Mouse (Mus musculus): ENCODE results near the gene Bcl3.

Bcl3 gene

DNA sequence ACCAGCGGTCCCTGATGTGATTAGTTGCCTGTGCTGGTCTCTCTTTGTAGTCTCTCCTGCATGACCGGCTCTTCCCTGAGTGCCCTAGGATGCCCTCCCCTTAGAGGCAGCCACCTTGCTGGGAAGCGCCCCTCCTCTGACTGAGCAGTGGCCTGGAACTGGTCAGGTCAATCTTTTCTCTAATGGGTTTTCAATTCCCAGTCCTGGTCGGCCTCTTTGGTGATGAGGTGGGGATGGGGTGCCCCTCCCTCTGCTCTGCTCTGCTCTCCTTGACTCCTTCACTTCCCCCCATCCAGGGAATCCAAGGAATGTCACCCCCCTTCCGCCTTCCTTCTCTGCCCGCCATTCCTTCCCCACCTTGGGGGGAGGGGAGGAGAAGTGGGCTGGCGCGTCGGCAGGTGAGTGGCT lies 51.6 kb downstream of the Bcl3 start, which contains the start of gene Bcam:
TSS of gene Bcam (minus strand) at position 33 of the 408 bp plus-strand sequence.
- in situ Hi-C loops (cut with MboI, MseI) = no loop called here

DNA sequence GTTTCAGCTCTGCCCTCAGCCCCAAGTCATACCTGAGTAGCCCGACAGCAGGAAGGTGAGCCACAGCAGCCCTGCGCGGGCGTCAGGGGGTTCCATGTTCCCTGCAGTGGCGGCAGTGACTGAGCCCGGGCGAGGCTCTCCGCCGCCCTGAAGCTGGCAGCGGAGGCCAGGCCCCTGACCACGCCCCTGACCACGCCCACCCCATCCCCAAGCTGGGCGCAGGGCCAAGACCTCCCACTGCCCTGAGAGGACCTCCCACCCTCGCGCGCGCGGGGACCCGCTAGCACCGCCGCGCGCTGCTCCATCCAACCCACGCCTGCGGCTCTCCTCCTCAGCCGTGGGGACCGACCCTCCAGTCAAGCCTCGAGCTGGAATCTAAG lies 52.2 kb downstream of the Bcl3 start:
- in situ Hi-C loops (cut with MboI, MseI) = no loop called here

DNA sequence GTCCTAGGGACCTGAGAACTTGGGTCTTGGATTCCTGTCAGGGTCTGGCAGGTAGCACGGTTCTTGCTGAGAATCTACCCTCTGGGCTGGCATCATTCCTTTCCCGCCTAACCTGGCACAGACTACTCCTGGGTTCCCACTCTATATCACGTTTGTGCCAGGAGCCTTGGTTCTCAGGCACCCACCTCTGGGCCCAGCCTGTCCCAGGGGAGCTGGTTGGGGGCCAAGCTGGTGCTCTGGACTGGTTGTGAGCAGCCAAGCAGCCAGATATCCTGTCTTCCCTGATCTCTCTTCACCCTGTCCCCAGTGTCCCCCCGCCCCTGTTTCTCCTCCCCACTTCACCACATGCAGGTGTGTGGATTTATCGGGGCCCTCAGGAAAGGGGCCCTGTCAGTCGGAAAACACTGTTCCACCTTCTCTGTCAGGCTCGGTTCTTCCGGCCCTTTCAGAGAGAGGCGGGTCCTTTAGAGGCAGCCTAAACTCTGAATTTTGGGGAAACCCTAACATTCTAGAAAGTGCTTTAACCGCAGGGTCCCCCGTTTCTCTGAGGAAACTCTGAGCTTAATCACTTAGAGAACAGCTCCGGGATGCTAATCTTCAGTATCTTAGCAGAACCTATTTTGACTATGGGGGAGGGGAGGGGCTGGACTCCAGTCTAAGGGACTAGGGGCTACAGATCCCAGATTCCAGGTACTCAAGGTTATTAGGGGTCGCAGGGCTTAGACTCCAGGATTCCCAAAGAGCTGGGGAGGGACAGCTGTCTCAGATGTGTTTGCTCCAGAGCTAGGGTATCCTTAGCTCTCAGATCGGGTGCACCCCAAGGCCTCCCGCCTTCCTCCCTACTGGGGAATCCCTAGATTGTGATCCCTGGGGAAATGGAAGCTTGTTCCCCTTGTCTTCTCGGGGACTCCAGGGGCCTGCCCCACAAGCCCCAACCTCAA lies 52.9 kb downstream of the Bcl3 start:
- in situ Hi-C loops (cut with MboI, MseI) = no loop called here

GRCm38 (mm10) chr7:19769001-19769400 lies 53.6 kb downstream of the Bcl3 start:
- in situ Hi-C loops (cut with MboI, MseI) = no loop called here

GRCm38 (mm10) chr7:19768251-19768650 lies 54.3 kb downstream of the Bcl3 start:
- in situ Hi-C loops (cut with MboI, MseI) = no loop called here

GRCm38 (mm10) chr7:19764581-19764980 lies 58.0 kb downstream of the Bcl3 start:
- in situ Hi-C loops (cut with MboI, MseI) = no loop called here

DNA sequence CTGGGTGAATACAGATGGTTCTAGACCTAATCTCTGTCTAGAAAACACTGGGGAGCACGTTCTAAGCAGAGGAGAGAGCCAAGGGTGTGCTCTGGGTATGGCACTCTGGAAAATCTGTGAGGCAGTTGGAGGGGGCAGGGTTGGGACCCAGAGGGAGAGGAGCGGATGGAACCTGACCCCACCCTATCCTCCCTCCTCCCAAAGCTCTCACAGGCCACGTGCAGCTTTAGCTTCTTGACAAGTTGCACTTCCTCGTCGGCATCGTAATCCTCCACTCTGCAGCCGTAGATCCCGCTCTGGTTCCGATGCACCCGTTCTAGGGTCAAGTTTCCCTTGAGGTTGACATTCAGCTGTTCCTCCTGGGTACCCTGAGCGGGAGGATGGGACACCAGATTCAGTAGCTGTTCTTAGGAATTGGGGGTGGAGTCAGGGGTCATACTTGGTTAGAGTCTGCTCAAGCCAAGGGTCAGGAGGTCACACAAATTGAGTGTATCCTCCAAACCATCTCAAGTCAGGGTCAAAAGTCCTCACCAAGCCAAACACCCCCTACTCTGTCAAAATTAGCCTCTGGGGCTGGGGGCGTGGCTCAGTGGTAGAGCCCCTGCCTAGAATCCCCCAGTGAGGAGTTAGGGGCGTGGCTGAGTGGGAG lies 58.6 kb downstream of the Bcl3 start:
- in situ Hi-C loops (cut with MboI, MseI) = no loop called here

DNA sequence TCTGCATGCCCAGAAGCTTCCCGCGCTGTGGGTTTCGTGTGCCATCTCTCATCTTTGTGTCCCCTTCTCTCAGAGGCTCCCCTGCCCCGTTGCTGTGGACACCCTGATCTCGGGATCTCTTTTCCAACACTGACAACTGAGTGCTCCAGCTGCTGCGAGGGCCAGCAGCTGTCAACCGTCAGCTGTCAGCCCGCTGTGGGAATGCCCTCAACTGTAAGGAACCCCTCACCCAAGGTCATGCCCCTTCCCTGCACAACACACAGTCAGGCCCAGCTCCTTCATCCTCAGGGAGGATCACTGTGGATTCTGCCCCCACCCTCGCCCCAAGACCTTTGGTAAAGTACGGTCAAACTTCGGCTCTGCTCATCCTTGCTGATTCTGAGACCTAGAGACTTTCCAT lies 60.3 kb downstream of the Bcl3 start:
- in situ Hi-C loops (cut with MboI, MseI) = no loop called here

DNA sequence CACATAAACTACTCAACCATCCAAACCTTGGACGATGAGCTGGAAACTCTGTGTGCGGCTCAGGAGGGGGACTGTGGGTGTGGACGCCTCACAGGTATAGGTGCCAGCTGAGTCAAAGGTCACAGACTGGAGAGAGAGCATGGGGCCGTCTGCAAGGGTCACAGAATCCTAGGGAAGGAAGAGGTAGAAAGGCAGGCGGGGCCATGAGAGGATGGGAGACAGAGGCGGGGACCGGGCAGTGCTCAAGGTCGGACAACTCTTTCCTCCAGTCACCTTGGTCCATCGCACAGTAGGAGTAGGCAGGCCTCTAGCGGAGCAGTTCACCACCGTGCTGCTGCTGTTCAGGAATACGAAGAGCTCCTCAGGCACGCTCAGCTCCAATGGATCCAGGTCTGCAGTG lies 62.5 kb downstream of the Bcl3 start:
- in situ Hi-C loops (cut with MboI, MseI) = no loop called here

DNA sequence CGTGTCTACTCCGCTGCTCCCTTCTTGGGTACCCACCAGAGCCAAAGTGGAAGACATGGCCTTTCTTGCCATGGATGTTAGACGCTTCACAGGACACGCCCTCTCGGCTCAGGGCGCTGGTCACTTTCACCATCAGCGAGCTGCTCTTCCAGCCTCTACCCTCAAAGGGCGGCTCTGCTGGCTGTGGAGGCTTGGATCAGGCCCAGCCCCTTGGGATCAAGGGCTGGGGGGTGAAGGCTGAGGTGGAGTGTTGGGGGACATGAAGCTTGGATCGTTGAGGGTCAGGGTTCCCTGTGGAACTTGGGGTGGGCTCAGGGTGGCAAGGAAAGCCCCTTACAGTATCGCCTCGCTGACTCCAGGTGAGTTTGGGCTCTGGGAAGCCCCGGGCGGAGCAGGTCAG lies 63.9 kb downstream of the Bcl3 start:
- in situ Hi-C loops (cut with MboI, MseI) = no loop called here

Measured in T-helper 17 cell (primary cell).